Mouse (Mus musculus) brain, embryonic 18.5 days (tissue): ENCODE measurements around the gene Slc10a7.

Source experiments
- DNase-seq: peaks from one replicate; pipeline ENCODE4 v3.0.0-alpha.2; 2012; ENCODE audit warnings: low read depth, low spot score

The Slc10a7 gene

GRCm38 (mm10) chr8:78734721-78735517 lies 225.8 kb downstream of the Slc10a7 start:
- no peak for DNase-seq

- DNase-seq = no peak
Measured at GRCm38 (mm10) chr8:78738304-78738703, 229.2 kb downstream of the Slc10a7 start.

GRCm38 (mm10) chr8:78740936-78741335 lies 231.8 kb downstream of the Slc10a7 start:
- no peak for DNase-seq

- no peak for DNase-seq
Measured at GRCm38 (mm10) chr8:78741496-78741895, 232.3 kb downstream of the Slc10a7 start.

GRCm38 (mm10) chr8:78741965-78742364 lies 232.8 kb downstream of the Slc10a7 start:
- DNase-seq = no peak

GRCm38 (mm10) chr8:78742453-78742852 lies 233.3 kb downstream of the Slc10a7 start:
- DNase-seq = peak; percentile 59

- DNase-seq = no peak
Measured at GRCm38 (mm10) chr8:78747052-78747451, 237.9 kb downstream of the Slc10a7 start.

- no peak for DNase-seq
Measured at GRCm38 (mm10) chr8:78748701-78749100, 239.6 kb downstream of the Slc10a7 start.

GRCm38 (mm10) chr8:78749861-78750825 lies 241.0 kb downstream of the Slc10a7 start:
- DNase-seq = no peak

- DNase-seq = no peak
Measured at GRCm38 (mm10) chr8:78751151-78751550, 242.0 kb downstream of the Slc10a7 start.

GRCm38 (mm10) chr8:78754986-78755385 lies 245.8 kb downstream of the Slc10a7 start:
- DNase-seq = no peak

- DNase-seq = no peak
Measured at GRCm38 (mm10) chr8:78759139-78759538, 250.0 kb downstream of the Slc10a7 start.

- DNase-seq = no peak
Measured at GRCm38 (mm10) chr8:78764976-78765375, 255.8 kb downstream of the Slc10a7 start.

- no peak for DNase-seq
Measured at GRCm38 (mm10) chr8:78765556-78765955, 256.4 kb downstream of the Slc10a7 start.

- DNase-seq = no peak
Measured at GRCm38 (mm10) chr8:78770584-78770983, 261.4 kb downstream of the Slc10a7 start.

- no peak for DNase-seq
Measured at GRCm38 (mm10) chr8:78771256-78771655, 262.1 kb downstream of the Slc10a7 start.

GRCm38 (mm10) chr8:78776816-78777215 lies 267.7 kb downstream of the Slc10a7 start:
- DNase-seq = no peak
